9 mouse cellular contexts compared by ENCODE assay signal in genomic region chr5:66101577-66101976, GRCm38 (mm10).
DNase-seq lines count a peak whose midpoint lies in the region; ATAC-seq and TF ChIP-seq lines count a peak whose summit lies in the region.
"Had no signal": no experiment of that assay in that cellular context is flagged by ENCODE, and none has a peak within 500 bp of the region (broad histone marks: within the 10 kb centered on the region; RNA-seq: fewer than 3 reads in every experiment).

No protein-coding gene starts in this region.

- no peak overlapping the region for H3K9ac ChIP-seq in kidney, embryonic 16.5 days (replicated peaks; ENCODE audit: low read length)
- H3K9ac ChIP-seq in forebrain, embryonic 16.5 days (replicated peaks; ENCODE audit: low read depth, low read length) = no peak overlapping the region

- WGBS in kidney, adult 2 months = 43% methylated on average over 3 of the region's 3 CpGs
- WGBS in kidney, embryonic 16.5 days = 72% methylated on average over 3 of the region's 3 CpGs
- WGBS in forebrain, embryonic 16.5 days = 79% methylated on average over 3 of the region's 3 CpGs

- no peaks in the 10 kb centered on the region for H3K27me3 ChIP-seq in kidney, adult 2 months (replicated peaks; ENCODE audit: control insufficient read depth, insufficient read depth, low read length)
- no peaks in the 10 kb centered on the region for H3K27me3 ChIP-seq in kidney, embryonic 16.5 days (ENCODE audit: insufficient read depth, low read length)
- H3K27me3 ChIP-seq in forebrain, embryonic 16.5 days (replicated peaks; ENCODE audit: control insufficient read depth, insufficient read depth, low read length) = no peaks in the 10 kb centered on the region

- peaks cover 38% of the 10 kb centered on the region for H3K4me1 ChIP-seq in kidney, adult 2 months (ENCODE audit: control insufficient read depth, insufficient read depth, low read length)
- peaks cover 26% of the 10 kb centered on the region for H3K4me1 ChIP-seq in kidney, embryonic 16.5 days (ENCODE audit: insufficient read depth, low read length)
- H3K4me1 ChIP-seq in forebrain, embryonic 16.5 days (replicated peaks; ENCODE audit: control insufficient read depth, insufficient read depth, low read length) = no peaks in the 10 kb centered on the region

- ATAC-seq in kidney, embryonic 16.5 days (ENCODE audit: low FRiP score, low TSS enrichment) = no peak
- ATAC-seq in megakaryocyte-erythroid progenitor cell, adult 5-6 weeks (replicated peaks; ENCODE audit: low FRiP score, low TSS enrichment, poor library complexity, severe bottlenecking) = no peak
- no peak for ATAC-seq in forebrain, embryonic 16.5 days
- ATAC-seq: midbrain, embryonic 16.5 days had no signal

- no peak for TF ChIP-seq POLR2A in kidney, adult 2 months (IDR thresholded peaks at IDR 0.05; ENCODE audit: low read depth, low read length)

- DNase-seq in kidney, adult 2 months = peak; percentile 73
- peak; percentile 39 to 40 for DNase-seq in B cell, adult 2 months
- peak; percentile 69 for DNase-seq in adipocyte (ENCODE audit: low spot score)
- DNase-seq in lung, postnatal 36 days = peak; percentile 72
- DNase-seq in frontal cortex, postnatal 14 days (ENCODE audit: low spot score in 2 of 2) = no peak

- H3K9me3 ChIP-seq in kidney, embryonic 16.5 days (ENCODE audit: low read length) = no peaks in the 10 kb centered on the region
- no peaks in the 10 kb centered on the region for H3K9me3 ChIP-seq in forebrain, embryonic 16.5 days (ENCODE audit: control insufficient read depth, low read length)

- peak; percentile 74 for TF ChIP-seq CTCF in kidney, adult 2 months (conservative IDR thresholded peaks at IDR 0.05; ENCODE audit: insufficient read depth, insufficient read length, low read depth, low read length)

- H3K4me2 ChIP-seq in kidney, embryonic 16.5 days (replicated peaks; ENCODE audit: low read depth, low read length) = no peak overlapping the region
- H3K4me2 ChIP-seq in forebrain, embryonic 16.5 days (ENCODE audit: low read length) = no peak overlapping the region

- no peaks in the 10 kb centered on the region for H3K36me3 ChIP-seq in kidney, adult 2 months (ENCODE audit: control insufficient read depth, insufficient read depth, low read length)
- no peaks in the 10 kb centered on the region for H3K36me3 ChIP-seq in kidney, embryonic 16.5 days (ENCODE audit: insufficient read depth, low read length)
- H3K36me3 ChIP-seq in forebrain, embryonic 16.5 days (ENCODE audit: control insufficient read depth, insufficient read depth) = no peaks in the 10 kb centered on the region

- H3K27ac ChIP-seq in kidney, adult 2 months (ENCODE audit: insufficient read depth, low read depth, low read length) = no peak overlapping the region
- no peak overlapping the region for H3K27ac ChIP-seq in kidney, embryonic 16.5 days (ENCODE audit: low read length)
- no peak overlapping the region for H3K27ac ChIP-seq in forebrain, embryonic 16.5 days (ENCODE audit: low read length)

- H3K4me3 ChIP-seq in kidney, adult 2 months (ENCODE audit: insufficient read depth, low read depth, low read length) = no peak overlapping the region
- H3K4me3 ChIP-seq in kidney, embryonic 16.5 days (ENCODE audit: low read length) = no peak overlapping the region
- H3K4me3 ChIP-seq in forebrain, embryonic 16.5 days (replicated peaks; ENCODE audit: low read length) = no peak overlapping the region

Comparison
In these comparisons a context has a peak if more than half of its experiments do, and no peak if none do; other contexts are left out.
1. DNase-seq: peak in kidney, adult 2 months (single experiment), B cell, adult 2 months (2 of 2), adipocyte (single experiment) and lung, postnatal 36 days (single experiment); none in frontal cortex, postnatal 14 days (0 of 2).